Mouse (Mus musculus): Measurements from ENCODE around the gene Ipcef1.

Gene Ipcef1

GRCm38 (mm10) chr10:6878276-6878881 is 173.9 kb downstream of the Ipcef1 start:
- DNase-seq = no peak

GRCm38 (mm10) chr10:6873917-6874316 is 178.4 kb downstream of the Ipcef1 start:
- DNase-seq = no peak

- DNase-seq = no peak
Observed at GRCm38 (mm10) chr10:6871418-6872072, 180.7 kb downstream of the Ipcef1 start.

GRCm38 (mm10) chr10:6855812-6856211 is 196.5 kb downstream of the Ipcef1 start:
- DNase-seq = no peak

GRCm38 (mm10) chr10:6848834-6849233 is 203.4 kb downstream of the Ipcef1 start:
- DNase-seq = no peak

GRCm38 (mm10) chr10:6848162-6848754 is 204.0 kb downstream of the Ipcef1 start:
- no peak for DNase-seq

- no peak for DNase-seq
Observed at GRCm38 (mm10) chr10:6846283-6846682, 206.0 kb downstream of the Ipcef1 start.

- DNase-seq = no peak
Observed at GRCm38 (mm10) chr10:6842225-6842624, 210.1 kb downstream of the Ipcef1 start.

Data from kidney, postnatal 36 days (tissue).